Mouse (Mus musculus) stomach, postnatal 0 days (tissue): ENCODE results near the gene Abhd14a.

Experiments used
- CTCF ChIP-seq: IDR thresholded peaks from 2 replicates; pipeline ENCODE4 v1.5.1; 2016; ENCODE audit warnings: antibody characterized with exemption, low read depth, mild to moderate bottlenecking, moderate library complexity
- EP300 ChIP-seq: optimal IDR thresholded peaks from 2 replicates; pipeline ENCODE3; 2016; ENCODE audit warnings: antibody characterized with exemption

DNA sequence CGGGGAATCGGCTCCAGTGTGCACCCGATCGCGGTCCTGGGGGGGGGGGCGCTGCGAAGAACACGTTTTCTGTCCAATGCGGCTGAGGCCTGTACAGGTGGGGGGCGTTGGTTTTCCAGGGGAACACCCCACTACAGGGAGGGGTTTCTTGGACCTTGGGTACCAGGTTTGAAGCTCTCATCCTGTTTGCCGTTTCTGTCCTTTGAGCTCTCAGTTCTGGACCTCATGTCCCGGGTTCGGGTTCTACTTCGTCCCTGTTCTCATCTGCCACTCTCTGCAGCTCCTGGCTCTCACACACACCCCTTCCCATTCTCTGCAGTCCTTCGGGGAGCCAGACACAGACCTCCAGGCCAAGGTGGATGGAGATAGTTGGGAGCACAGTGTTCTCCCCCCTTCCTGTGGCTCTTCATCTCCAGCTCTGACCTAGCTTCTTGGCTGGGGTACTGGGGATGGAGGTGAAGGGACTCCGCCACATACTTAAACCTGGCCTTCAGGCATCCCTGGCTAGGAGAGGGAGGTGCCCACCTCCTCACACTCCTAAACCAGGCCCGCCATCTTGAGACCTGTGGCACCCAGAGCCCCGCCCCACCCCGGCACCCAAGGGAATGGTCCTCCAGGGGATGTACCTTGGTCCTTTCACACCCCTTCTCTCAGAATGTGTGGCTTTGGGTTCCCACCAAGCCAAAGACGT is 6.7 kb upstream of the Abhd14a start:
- TF ChIP-seq CTCF (no peak), EP300 (no peak)
